Mouse (Mus musculus): ENCODE results near the gene Tmbim4.
A peak's percentile ranks its signal among the peaks of the same experiment; 100 is the strongest.

Tmbim4 gene

DNA sequence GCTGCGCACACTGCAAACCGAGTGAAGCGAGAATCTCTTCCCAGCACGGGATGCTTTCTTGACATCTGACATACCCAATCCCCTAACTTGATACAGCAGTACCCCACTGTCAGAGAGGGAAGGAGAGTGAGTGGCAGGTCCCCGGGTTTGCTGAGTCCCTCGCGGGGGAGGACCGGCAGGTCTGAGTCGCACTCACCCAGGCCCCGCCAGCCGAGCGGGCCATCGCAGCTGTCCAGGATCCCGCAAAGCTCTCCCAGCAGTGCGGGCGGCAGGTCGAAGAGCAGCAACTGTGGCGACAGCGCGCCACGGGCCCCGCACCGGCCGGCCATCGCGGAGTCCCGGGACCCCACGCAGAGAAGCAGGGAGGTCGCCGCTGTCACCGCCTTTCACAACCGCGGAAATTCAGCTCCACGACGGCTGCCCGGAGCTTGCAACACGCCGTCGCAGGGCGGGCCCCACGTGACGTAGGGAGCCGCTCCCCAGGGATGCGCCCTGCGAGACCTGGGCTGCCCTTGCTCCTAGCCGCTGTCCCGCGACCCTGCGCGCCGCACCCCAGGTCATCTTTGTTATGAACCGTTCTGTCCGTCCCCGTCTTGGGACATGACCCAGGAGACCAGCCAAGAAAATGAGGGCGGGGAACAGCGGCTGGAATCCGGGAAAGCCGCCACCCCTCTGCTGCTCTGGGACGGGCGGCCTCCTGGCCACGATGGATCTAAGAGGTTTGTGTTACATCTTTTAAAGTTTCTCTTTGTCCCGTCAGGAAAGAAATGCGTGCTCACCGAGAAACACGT, at the start of gene Tmbim4:
Gene Tmbim4, plus strand, starts transcription at position 460 of the 791 bp plus-strand sequence.
- peak; percentile 69 for DNase-seq (ENCODE audit: low read depth)

DNA sequence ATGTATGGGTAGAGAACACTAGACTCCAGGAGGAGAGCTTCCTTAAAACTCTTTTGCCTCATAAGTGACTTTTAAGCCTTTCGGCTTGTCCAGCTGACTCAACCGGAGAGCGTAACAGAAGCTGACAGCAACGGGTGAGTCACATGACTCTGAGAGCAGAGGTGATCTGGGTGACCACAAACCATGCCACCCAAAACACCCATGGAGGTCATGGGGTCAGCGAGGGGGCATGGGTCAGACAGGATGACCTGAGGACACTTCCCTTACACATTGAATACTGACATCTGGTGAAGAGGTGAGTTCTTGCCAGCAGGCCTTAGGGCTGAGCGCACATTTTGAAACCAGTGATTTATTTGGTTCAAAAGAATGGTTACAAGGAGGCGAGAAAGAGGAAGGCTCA, 49.7 kb upstream of the Tmbim4 start:
- no peak for DNase-seq (ENCODE audit: low read depth)

DNA sequence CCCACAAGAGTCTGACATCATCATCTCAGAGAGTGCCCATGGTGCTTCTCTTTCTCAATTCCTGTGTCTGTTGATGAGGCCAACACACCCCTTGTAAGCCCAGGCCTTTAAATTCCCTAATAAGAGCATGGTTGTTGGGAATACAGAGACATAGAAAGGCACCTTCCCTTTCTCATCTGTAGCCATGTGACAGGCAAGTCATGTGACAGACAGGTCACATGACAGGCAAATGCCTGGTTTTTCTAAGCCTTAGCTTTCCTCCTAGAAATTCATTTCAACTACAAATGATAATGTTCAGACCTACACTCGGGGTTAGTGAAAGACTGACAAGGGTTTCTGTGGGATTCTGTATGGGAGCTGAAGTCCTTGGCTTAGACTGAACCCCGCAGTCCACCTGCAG, 47.5 kb upstream of the Tmbim4 start:
- DNase-seq (ENCODE audit: low read depth): no peak

DNA sequence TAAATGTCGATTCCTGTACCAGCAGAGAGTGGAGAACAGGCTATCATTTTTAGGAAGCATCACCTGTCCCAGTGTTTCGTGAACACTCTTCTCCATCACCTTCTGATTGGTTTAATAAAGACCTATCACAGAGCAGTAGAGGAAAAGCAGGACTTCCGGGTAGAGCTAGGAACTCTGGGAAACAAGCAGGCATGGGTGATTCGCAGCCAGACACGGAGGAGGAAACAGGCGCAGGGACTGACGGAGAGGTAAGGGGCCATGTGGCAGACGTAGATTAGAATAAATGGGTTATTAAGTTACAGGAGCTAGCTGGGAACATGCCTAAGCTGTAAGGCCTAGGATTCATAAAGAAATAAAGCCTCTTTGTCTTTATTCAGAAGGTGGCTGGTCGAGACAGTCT, 40.9 kb upstream of the Tmbim4 start:
- no peak for DNase-seq (ENCODE audit: low read depth)

DNA sequence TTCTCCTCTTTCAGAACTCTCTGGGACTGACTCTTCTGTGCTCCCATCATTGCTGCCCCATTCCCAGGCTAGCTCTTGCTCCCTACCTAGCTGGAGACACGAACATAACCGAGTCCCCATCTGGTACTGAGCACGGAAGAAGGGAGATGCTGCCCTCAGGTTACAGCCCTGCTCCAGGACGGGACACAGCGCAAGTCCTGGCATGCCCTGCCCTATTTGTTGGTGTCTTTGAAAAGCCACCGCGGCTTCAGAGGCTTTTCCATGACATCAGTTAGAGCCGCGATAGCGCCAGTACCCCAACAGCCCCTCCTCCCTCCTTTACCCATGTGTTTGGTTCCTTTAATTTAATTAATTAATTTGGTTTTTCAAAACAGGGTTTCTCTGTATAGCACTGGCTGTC, 38.5 kb upstream of the Tmbim4 start:
- no peak for DNase-seq (ENCODE audit: low read depth)

DNA sequence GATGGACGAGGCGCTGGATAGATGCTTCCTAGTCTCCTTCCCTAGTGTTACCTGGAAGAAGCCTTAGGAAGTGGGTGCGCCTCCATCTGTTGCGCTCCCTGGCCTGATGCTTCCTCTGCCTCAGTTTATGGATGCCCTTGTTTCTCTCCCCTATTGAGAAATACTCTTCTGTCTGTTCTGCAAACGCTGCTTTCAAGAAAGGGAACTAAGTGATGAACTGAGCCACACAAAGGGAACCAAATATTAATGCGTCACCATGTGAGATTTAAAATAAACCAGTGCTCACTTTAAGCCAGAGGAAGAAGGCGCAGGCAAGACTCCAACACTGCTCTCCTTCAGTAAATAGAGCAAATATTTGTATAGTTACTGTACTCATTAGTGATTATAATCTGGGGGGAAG, 37.9 kb upstream of the Tmbim4 start:
- no peak for DNase-seq (ENCODE audit: low read depth)

DNA sequence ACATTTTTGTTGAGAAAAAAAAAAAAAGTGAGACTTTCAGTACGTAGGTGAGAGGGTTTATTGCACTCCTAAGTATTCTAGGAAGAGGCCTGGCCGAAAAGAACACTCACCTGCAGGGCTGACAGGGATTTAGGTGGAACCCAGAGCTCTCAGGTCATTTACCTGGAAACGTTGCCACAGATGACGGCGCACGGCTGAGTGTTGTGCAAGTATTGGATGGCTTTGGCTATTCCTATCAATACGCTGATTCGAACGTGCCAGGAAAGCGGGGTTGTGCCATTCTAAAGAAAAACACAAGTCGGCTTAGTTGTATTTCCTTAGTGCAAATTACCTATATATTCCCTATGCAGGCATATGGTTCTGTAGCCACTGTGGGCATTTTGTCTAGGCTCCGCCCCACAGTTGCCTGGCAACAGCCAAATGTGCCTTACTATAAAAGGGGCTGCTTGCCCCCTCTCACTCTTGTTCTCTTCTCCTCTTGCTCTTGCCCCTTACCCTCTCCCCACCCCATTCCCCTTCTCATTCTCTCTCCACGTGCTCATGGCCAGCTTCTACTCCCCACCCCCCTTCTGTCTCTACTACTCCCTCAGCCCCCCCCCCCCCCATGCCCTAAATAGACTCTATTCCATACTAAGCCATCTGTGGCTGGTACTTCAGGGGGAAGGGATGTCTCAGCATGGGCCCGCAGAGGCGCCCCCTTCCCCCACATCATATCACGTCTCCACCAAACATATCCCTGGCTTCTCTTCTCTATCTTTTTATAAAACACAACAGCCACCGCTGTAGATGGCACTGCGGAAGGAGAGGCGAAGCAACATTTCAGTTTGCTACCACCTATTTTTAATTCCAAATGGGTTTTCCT, 36.2 kb upstream of the Tmbim4 start:
- DNase-seq (ENCODE audit: low read depth): no peak

DNA sequence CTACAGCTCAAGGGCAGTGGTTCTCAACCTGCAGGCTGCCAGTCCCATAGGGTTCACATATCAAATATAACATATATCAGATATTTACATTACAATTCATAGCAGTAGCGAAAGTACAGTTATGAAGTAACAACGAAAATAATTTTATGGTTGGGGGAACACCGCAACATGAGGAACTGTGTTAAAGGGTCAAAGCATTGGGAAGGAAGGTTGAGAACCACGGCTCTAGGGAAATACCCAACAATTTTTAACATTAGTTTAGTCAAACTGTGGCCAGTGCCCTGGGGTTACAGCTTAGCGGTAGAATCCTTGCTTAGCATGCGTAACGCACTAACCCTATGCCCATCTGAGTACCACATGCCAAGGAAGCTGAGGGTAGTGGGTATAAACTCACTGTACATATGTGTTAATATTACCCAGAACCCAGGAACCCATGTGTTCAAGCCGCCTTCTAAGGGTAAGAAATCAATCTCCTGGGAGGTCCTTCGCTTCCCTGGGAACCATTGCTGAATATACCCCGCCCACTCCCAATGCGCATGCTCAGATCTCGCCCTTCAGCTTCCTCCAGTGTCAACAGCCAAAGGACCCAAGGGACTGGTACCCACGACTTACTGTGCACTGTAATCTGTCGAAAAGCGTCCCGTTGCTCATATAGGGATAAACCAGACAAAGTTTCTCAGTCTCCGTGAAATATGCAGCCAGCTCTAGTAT, 35.4 kb upstream of the Tmbim4 start:
- no peak for DNase-seq (ENCODE audit: low read depth)

DNA sequence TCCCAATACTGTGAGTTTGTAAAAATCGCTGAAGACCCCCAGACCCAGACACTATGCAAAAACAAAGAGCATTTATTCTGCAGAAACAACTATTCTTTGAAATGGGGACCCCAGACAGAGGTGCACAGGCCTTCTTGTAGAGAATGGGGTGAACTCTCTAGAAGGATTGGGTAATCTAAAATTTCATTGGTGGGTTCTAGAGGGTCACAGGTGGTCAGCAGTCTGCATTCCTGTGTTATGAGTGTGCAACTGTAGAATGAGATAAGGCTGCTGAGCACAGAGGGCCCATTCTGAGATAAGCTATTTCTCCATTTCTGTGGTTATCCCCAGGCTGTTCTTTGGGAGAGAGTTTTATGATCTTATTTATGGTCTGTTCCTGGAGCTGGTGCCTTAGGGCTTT, 33.3 kb upstream of the Tmbim4 start:
- no peak for DNase-seq (ENCODE audit: low read depth)

DNA sequence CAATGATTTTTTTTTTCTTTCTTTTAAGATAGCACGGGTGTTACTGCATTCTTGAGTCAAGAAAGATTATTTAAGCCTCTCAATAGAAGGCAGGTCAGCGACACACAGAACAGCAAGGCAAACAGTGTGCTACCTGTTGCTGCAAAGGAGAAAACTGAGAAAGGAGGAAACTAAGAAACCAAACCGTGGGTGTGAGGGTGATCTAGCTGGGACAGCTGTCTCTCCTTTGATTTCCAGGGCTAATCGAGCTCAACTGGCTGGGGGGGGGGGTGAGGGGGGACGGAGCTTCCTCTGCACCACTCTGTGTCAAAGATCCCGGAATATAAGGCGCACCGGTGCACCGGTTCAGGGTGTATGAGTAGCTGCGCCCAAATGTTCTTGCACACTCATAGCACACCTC, 32.3 kb upstream of the Tmbim4 start:
- DNase-seq (ENCODE audit: low read depth): no peak

DNA sequence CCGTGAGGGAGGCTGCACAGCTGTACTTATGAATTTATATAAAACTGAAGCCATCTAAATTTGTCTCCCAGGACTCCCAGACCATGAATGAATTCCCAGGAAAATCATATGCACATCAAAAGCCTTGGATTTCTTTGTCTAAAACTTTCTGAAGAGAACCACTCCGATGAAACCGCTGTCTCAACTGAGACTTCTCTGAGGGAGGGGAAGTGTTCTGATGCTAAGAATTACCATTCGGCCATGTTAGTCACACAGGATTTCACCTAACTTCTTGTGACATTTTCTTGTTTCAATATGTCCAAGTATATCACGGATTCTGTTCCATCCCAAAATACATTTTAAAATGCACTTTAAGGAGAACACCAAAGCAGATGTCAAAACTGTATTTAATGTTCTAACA, 31.5 kb upstream of the Tmbim4 start:
- no peak for DNase-seq (ENCODE audit: low read depth)

DNA sequence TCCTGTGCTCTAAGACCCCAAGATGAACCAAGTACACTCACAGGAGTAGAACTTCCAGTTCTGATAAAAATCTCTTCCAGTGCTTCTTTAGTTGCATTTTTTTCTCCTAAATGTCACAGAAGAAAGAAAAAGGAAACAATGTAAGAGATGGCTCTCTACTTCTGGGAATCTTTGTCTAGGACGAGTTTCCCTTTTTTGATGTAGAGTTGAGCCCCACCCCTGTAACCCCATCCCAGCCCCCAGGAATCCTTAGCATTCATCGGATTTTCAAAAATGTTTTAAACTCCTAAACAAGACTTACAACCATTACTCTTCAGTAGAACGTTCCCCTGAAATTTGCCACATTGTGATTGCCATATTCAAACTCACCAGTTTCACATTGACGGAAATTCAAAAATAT, 31.1 kb upstream of the Tmbim4 start:
- DNase-seq (ENCODE audit: low read depth): no peak

DNA sequence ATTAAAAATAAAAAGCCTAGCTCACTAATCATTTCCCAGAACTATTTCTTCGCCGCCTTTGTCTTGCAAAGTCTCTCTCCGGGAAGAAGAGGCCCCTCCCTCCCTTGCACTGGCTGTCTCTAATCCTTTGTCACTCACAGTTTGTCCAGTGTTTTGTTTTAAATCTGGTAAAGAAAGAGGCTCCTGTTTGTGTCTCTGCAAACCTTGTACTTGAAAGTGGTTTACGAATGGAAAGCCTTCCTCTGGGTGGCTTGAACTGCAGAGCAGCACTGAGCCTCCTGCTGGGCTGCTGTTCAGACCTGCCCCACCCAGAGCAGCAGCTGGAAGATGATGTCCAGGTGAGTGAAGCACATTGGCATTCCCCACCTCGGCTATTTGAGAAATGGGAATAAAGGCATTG, 30.1 kb upstream of the Tmbim4 start:
- no peak for DNase-seq (ENCODE audit: low read depth)

DNA sequence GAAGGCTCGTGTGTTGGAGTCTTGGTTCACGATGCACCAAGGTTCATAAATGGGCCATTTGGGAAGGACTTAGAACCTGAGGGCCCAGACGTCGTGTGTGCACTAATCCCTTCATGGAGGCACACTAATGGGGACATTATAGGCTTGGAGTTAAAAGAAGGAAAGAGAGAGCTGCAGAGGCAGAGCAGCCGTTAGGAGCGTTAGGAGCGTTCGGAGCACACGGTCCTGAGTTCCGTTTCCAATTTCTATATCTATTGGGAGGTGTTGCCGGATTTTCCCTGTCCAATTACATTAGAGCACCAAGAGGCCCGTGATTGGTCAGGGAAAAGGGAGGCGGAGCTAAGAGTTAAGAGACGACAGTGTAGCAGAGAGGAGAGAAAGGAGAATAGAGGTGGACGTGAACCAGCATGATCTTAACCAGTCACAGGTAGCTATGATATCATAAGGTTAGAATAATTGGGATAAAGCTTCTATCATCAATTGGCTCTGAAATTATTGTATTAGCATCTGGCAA, 27.1 kb upstream of the Tmbim4 start:
- no peak for DNase-seq (ENCODE audit: low read depth)

DNA sequence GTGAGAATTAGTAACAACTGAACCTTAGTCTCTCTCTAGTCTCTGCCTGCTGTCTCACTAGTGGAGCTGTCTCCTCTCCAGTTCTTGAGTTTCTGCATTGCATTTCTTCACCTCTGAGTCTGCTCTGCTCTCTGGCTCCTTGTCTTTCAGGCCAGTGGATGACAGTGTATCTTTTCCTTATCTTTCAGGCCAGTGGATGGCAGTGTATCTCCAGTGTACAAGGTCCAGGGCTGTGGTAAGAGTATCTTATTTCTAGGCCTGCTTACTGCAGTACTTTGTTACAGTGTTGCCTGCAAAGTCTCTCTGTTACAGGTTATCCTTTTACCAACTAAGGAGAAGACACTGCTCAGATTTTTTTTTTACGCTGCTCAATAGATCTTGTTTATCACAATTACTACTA, 18.5 kb upstream of the Tmbim4 start:
- DNase-seq (ENCODE audit: low read depth): peak; percentile 47

DNA sequence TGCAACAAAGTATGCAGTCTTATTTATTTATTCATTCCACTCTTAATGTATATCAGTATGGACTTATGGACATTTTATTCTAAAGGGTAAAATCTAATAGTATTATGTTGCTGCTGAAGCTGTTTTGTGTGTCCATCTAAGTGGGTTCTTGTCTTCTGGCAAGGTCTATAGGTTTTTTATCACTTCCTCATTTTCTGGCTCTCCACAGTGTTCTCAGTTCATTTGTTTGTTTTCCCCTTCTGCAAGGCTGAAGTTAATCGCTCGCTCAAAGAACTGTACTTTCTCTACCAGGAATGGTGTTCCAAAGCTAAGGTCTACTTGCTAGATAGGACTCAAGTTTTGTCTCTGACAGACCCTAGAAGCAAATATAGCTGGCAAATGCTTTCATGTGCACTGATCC, 18.0 kb upstream of the Tmbim4 start:
- DNase-seq (ENCODE audit: low read depth): no peak

DNA sequence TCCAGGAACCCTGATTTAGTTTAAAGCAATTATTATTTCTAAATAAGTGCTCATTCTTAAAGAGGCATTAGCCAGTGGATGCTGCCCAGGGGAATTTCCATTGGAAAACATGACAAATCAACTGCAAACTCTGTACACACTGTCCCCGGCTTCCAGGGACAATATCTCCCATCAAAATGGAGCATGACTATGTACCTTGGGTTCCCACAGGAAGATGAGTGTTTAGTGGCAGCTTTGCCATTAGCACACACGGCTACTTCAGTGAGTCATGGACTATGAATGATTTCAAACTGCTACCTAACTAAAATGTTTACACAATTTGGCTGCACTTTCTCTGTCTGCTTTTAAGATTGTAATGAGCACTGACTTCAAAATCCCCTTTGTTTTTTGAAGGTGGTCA, 12.9 kb upstream of the Tmbim4 start:
- no peak for DNase-seq (ENCODE audit: low read depth)

DNA sequence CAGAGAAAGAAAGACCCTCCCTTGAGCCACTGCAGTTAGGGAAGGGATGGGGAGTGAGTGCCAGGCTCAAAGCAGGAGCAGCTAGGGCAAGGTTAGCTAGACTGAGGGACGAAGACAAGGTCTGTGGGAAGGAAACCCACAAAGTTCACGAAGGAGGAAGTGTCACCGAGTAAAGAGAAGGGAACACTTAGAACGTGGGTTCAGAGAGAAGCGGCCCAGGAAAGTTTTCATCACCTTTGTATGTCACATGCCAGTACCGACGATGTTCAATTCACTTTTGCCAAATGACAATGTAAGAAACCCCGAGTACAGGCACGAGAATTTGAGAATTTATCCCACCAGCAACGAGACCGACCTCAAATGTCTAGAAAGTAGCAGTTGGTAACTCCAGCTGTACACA, 12.1 kb upstream of the Tmbim4 start:
- DNase-seq (ENCODE audit: low read depth): no peak

DNA sequence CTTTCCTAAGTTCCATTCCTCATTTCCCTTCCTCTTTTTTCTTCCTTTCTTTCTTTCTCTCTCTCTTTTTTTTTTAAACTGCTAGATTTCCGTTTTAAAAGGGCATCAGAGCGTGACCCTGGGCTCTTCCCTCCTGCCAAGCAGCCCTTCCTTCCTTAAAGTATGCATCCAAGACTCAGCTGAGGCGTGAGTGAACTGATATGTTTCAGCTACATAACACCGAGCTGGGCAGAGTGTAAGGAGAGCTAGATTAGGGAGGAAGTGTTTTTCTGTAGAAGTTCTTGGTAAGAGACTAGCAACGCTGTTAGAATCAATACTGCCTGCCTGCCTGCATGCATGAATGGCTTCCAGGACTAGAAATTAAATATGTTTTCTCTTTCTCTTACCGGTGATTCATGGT, 11.6 kb upstream of the Tmbim4 start:
- DNase-seq (ENCODE audit: low read depth): no peak

DNA sequence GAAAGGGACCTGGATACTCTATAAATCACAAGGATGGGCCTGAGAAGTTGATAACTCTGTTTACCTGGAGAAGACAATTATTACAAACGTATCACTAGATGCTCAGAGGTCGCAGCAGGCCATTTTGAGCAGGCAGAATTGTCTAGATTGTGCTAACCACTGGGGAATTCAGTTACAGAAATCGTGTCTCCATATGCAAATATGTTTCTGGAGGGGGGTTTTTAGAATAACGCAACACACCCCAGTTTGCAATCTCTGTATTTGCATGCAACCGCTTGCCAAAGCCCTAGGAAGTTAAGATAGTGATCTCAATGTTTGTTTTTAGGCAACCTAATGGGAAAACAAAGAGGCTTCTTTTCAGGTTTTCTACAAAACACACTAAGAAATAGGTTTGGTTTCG, 10.2 kb upstream of the Tmbim4 start:
- no peak for DNase-seq (ENCODE audit: low read depth)

DNA sequence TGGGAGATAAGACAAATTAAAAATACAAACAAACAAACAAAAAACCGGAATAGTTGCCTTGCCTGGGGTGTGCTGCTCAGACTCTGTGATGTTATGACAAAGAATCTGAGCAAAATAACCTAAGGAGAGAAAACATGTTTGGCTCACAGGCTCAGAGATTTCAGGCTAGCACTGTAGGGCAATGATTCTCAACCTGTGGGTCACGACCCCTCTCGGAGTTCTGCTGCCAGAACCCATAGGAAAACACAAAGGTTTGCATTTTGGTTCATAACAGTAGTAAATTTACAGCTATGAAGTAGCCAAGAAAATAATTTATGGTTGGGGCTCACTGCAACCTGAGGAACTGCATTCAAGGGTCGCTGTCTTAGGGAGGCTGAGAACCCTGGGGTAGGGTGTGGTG, 9.1 kb upstream of the Tmbim4 start:
- DNase-seq (ENCODE audit: low read depth): no peak

DNA sequence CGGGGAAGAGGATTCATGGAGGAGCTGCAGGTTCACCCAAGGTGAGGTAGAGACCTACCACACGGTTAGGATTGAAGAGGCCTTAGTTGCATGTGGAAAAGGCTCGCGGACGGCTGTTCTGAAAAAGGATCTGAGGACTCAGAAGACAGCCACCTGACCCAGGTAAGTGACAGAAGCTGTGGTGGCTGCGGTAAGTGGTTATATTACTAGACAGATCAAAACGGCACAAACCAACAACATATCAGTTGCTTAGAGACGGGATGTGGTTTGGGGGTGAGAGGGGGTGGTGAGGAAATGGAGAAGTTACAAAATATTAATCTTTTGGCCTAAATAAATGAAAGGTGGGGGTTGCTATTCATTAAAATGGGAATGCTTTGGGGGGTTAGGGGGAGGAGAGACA, 8.1 kb upstream of the Tmbim4 start:
- DNase-seq (ENCODE audit: low read depth): no peak

Data from NIH3T3 (cell line).